Mouse (Mus musculus) adrenal gland, postnatal 4 days (tissue): ENCODE results near the gene Rest. TPM values are rescaled to one million over a fixed set of nuclear protein-coding genes. Genes with fewer than 3 reads are reported as not detected.

Experiments used
- DNase-seq, 2 experiments: peaks; one replicate each; pipeline ENCODE4 v3.0.0; 2021 to 2022; ENCODE audit warnings: low spot score in 2 of 2, mixed read lengths in 2 of 2
- microRNA-seq: library from miRNA; unstranded; fragments of <30 nt; microRNA quantifications from one replicate; pipeline ENCODE4 v1.2.0, GENCODE M21; 2021
- total RNA-seq, 2 experiments: library from RNA; stranded (reverse); gene quantifications; 2 replicates each; pipeline ENCODE4 v1.2.3; 2021

Rest gene
- total RNA-seq, 2 experiments from 2014 or later, result 39.0 to 42.6 TPM

GRCm38 (mm10) chr5:77307821-77308553 is 42.7 kb downstream of the Rest start:
- DNase-seq, result no peak

- peak in 1 of 2 experiments; percentile 4 for DNase-seq
Observed at GRCm38 (mm10) chr5:77309051-77309906, 44.0 kb downstream of the Rest start.

- DNase-seq, result peak; percentile 97 to 98
Observed at GRCm38 (mm10) chr5:77309924-77310772, 44.9 kb downstream of the Rest start, which contains the start of the genes Noa1 and Polr2b. TSS of gene Noa1 (minus strand) at chr5:77310084. TSS of gene Polr2b (plus strand) at chr5:77310147.

GRCm38 (mm10) chr5:77314206-77314605 is 48.9 kb downstream of the Rest start:
- DNase-seq, result no peak

GRCm38 (mm10) chr5:77314986-77315385 is 49.7 kb downstream of the Rest start:
- DNase-seq, result no peak

GRCm38 (mm10) chr5:77324936-77325335 is 59.6 kb downstream of the Rest start:
- DNase-seq, result no peak

- DNase-seq, result no peak
Observed at GRCm38 (mm10) chr5:77330154-77330553, 64.9 kb downstream of the Rest start.

Small RNAs within 50 kb of the gene (microRNA-seq; reads per million reads assigned to microRNA genes)
- not detected for gene Mir5098

Other genes with a start within 250 kb of the Rest start
- gene Thegl, start 249.5 kb upstream of the Rest start, total RNA-seq, result under 1 TPM; 0.28 to 0.31 TPM
- 1 to 10 TPM; 4.8 to 7.2 TPM for gene Hopx, start 150.4 kb upstream of the Rest start, total RNA-seq
- under 1 TPM in 1 of 2 experiments, not detected in 1; 0.54 TPM for gene Spink2, start 54.0 kb upstream of the Rest start, total RNA-seq
- gene Noa1, start 44.6 kb downstream of the Rest start, total RNA-seq, result 10 to 100 TPM; 25.4 to 25.7 TPM
- 10 to 100 TPM; 87.5 to 89.2 TPM for gene Polr2b, start 44.7 kb downstream of the Rest start, total RNA-seq
- 100 to 1,000 TPM; 742 to 760 TPM for gene Igfbp7, start 142.6 kb downstream of the Rest start, total RNA-seq